Mouse (Mus musculus): ENCODE measurements around the gene 4930550L24Rik. TPM values are rescaled to one million over a fixed set of nuclear protein-coding genes. Genes with fewer than 3 reads are reported as not detected.

4930550L24Rik gene
- polyA plus RNA-seq (2014; fragmentation: Nextera tagmentation; extraction: Ambion mirVana) = not detected in 2 replicates

- H3K9me3 ChIP-seq (ENCODE audit: control insufficient read depth, low read length) = no peaks in the 10 kb centered on the region
- H3K27me3 ChIP-seq (ENCODE audit: control insufficient read depth, insufficient read depth, low read length) = no peaks in the 10 kb centered on the region
- no peak for ATAC-seq (ENCODE audit: insufficient number of reproducible peaks, insufficient read depth, low FRiP score, low read depth)
- H3K36me3 ChIP-seq (ENCODE audit: control insufficient read depth, insufficient read depth, low read length) = no peaks in the 10 kb centered on the region
- no peak within 1 kb of the TSS for H3K4me3 ChIP-seq (ENCODE audit: control insufficient read depth in 1 of 2, insufficient read depth in 1 of 2, low read depth in 1 of 2, low read length in 2 of 2)
- H3K4me1 ChIP-seq (ENCODE audit: control insufficient read depth in 2 of 2, insufficient read depth in 2 of 2, low read length in 2 of 2) = no peaks in the 10 kb centered on the region
- 69% methylated on average over 2 of the region's 2 CpGs for WGBS
- H3K4me2 ChIP-seq (ENCODE audit: low read length) = no peak within 1 kb of the TSS
- H3K9ac ChIP-seq (ENCODE audit: low read length) = no peak within 1 kb of the TSS
- H3K27ac ChIP-seq (replicated peaks in 1 of 2; ENCODE audit: control insufficient read depth in 1 of 2, insufficient read depth in 1 of 2, low read depth in 2 of 2, low read length in 2 of 2) = no peak within 1 kb of the TSS
These were observed at the start of gene 4930550L24Rik for GRCm38 (mm10) chrX:58909060-58909459. 4930550L24Rik (plus strand) TSS chrX:58909360.

- no peaks in the 10 kb centered on the region for H3K9me3 ChIP-seq (ENCODE audit: control insufficient read depth, low read length)
- 42% methylated on average over 1 of the region's 1 CpGs for WGBS
- no peak for ATAC-seq (ENCODE audit: insufficient number of reproducible peaks, insufficient read depth, low FRiP score, low read depth)
- H3K27me3 ChIP-seq (ENCODE audit: control insufficient read depth, insufficient read depth, low read length) = no peaks in the 10 kb centered on the region
- H3K4me3 ChIP-seq (ENCODE audit: control insufficient read depth in 1 of 2, insufficient read depth in 1 of 2, low read depth in 1 of 2, low read length in 2 of 2) = no peak overlapping the region
- no peak overlapping the region for H3K27ac ChIP-seq (replicated peaks in 1 of 2; ENCODE audit: control insufficient read depth in 1 of 2, insufficient read depth in 1 of 2, low read depth in 2 of 2, low read length in 2 of 2)
- no peaks in the 10 kb centered on the region for H3K4me1 ChIP-seq (ENCODE audit: control insufficient read depth in 2 of 2, insufficient read depth in 2 of 2, low read length in 2 of 2)
- no peaks in the 10 kb centered on the region for H3K36me3 ChIP-seq (ENCODE audit: control insufficient read depth, insufficient read depth, low read length)
- no peak overlapping the region for H3K4me2 ChIP-seq (ENCODE audit: low read length)
- no peak overlapping the region for H3K9ac ChIP-seq (ENCODE audit: low read length)
These were observed 8.4 kb upstream of the 4930550L24Rik start for GRCm38 (mm10) chrX:58900753-58901152.

GRCm38 (mm10) chrX:58967969-58968368 lies 58.8 kb downstream of the 4930550L24Rik start:
- H3K27me3 ChIP-seq (ENCODE audit: control insufficient read depth, insufficient read depth, low read length) = no peaks in the 10 kb centered on the region
- H3K27ac ChIP-seq (replicated peaks in 1 of 2; ENCODE audit: control insufficient read depth in 1 of 2, insufficient read depth in 1 of 2, low read depth in 2 of 2, low read length in 2 of 2) = no peak overlapping the region
- no peak overlapping the region for H3K4me2 ChIP-seq (ENCODE audit: low read length)
- no peak overlapping the region for H3K9ac ChIP-seq (ENCODE audit: low read length)
- H3K9me3 ChIP-seq (ENCODE audit: control insufficient read depth, low read length) = no peaks in the 10 kb centered on the region
- H3K4me1 ChIP-seq (ENCODE audit: control insufficient read depth in 2 of 2, insufficient read depth in 2 of 2, low read length in 2 of 2) = no peaks in the 10 kb centered on the region
- WGBS = 92% methylated on average over 2 of the region's 2 CpGs
- ATAC-seq (ENCODE audit: insufficient number of reproducible peaks, insufficient read depth, low FRiP score, low read depth) = no peak
- no peaks in the 10 kb centered on the region for H3K36me3 ChIP-seq (ENCODE audit: control insufficient read depth, insufficient read depth, low read length)
- no peak overlapping the region for H3K4me3 ChIP-seq (ENCODE audit: control insufficient read depth in 1 of 2, insufficient read depth in 1 of 2, low read depth in 1 of 2, low read length in 2 of 2)

All from heart, embryonic 14.5 days (tissue).